1 mouse cellular context compared by ENCODE assay signal in genomic region chr3:69008873-69009272, GRCm38 (mm10).
TF ChIP-seq lines count a peak whose summit lies in the region.

No protein-coding gene starts in this region.

TF ChIP-seq in CH12.LX, 34 proteins besides CTCF, POLR2A, EP300 and RAD21:
- no peak for TF ChIP-seq ZMIZ1 (IDR thresholded peaks at IDR 0.05; ENCODE audit: low read depth, low read length)
- no peak for TF ChIP-seq TCF12 (IDR thresholded peaks at IDR 0.05; ENCODE audit: low read depth, low read length)
- no peak for TF ChIP-seq KAT2A (IDR thresholded peaks at IDR 0.05; ENCODE audit: insufficient replicate concordance, low read length)
- no peak for TF ChIP-seq ZNF384 (IDR thresholded peaks at IDR 0.05; ENCODE audit: low read depth, low read length)
- no peak for TF ChIP-seq SIN3A (IDR thresholded peaks at IDR 0.05; ENCODE audit: low read length)
- TF ChIP-seq JUND (conservative IDR thresholded peaks at IDR 0.05; ENCODE audit: low read depth, low read length) = no peak
- no peak for TF ChIP-seq RCOR1 (conservative IDR thresholded peaks at IDR 0.05; ENCODE audit: low read depth, low read length)
- TF ChIP-seq USF1 (IDR thresholded peaks at IDR 0.05; ENCODE audit: low read depth, low read length) = no peak
- no peak for TF ChIP-seq JUN (IDR thresholded peaks at IDR 0.05; ENCODE audit: insufficient read depth, low read depth, low read length)
- TF ChIP-seq MAX (IDR thresholded peaks at IDR 0.05; ENCODE audit: low read length) = no peak
- TF ChIP-seq TBP (conservative IDR thresholded peaks at IDR 0.05; ENCODE audit: low read depth, low read length) = no peak
- no peak for TF ChIP-seq HCFC1 (IDR thresholded peaks at IDR 0.05; ENCODE audit: low read depth, low read length)
- no peak for TF ChIP-seq CHD2 (IDR thresholded peaks at IDR 0.05; ENCODE audit: low read length)
- TF ChIP-seq NELFE (IDR thresholded peaks at IDR 0.05; ENCODE audit: low read depth, low read length) = no peak
- TF ChIP-seq PAX5 (IDR thresholded peaks at IDR 0.05; ENCODE audit: low read length) = no peak
